Mouse (Mus musculus) left cerebral cortex, adult 9 months (tissue): ENCODE measurements around the gene Taf1d.
"Not testable (repeated sequence)": the region's sequence is repeated elsewhere in the genome, so short reads cannot be mapped to it uniquely, and the experiment has no call there.

Experiments
- DNase-seq, 2 experiments: peaks; one replicate each; pipeline ENCODE4 v3.0.0; 2022; ENCODE audit warnings: low spot score in 2 of 2

Taf1d gene

GRCm38 (mm10) chr9:15305503-15306397 is at the start of gene Taf1d:
Gene Taf1d (plus strand): TSS chr9:15306214.
- DNase-seq: peak; percentile 86 to 96

GRCm38 (mm10) chr9:15256214-15256613 is 49.8 kb upstream of the Taf1d start:
- DNase-seq: no peak

GRCm38 (mm10) chr9:15261980-15262379 is 44.0 kb upstream of the Taf1d start:
- DNase-seq: no peak

GRCm38 (mm10) chr9:15263487-15263886 is 42.5 kb upstream of the Taf1d start:
- no peak for DNase-seq

GRCm38 (mm10) chr9:15273981-15274380 is 32.0 kb upstream of the Taf1d start:
- no peak for DNase-seq

GRCm38 (mm10) chr9:15276855-15277254 is 29.2 kb upstream of the Taf1d start:
- DNase-seq: no peak

- no peak for DNase-seq
Observed at GRCm38 (mm10) chr9:15278343-15278742, 27.7 kb upstream of the Taf1d start.

- no peak for DNase-seq
Observed at GRCm38 (mm10) chr9:15279139-15279648, 26.8 kb upstream of the Taf1d start.

- peak; percentile 84 to 95 for DNase-seq
Observed at GRCm38 (mm10) chr9:15279649-15280490, 26.1 kb upstream of the Taf1d start, which contains the start of gene Med17. Gene Med17 (minus strand): TSS chr9:15279931.

- no peak for DNase-seq
Observed at GRCm38 (mm10) chr9:15280491-15280879, 25.5 kb upstream of the Taf1d start.

- no peak for DNase-seq
Observed at GRCm38 (mm10) chr9:15285443-15285842, 20.6 kb upstream of the Taf1d start.

- no peak for DNase-seq
Observed at GRCm38 (mm10) chr9:15287846-15288245, 18.2 kb upstream of the Taf1d start.

GRCm38 (mm10) chr9:15288402-15288801 is 17.6 kb upstream of the Taf1d start:
- no peak for DNase-seq

- no peak for DNase-seq
Observed at GRCm38 (mm10) chr9:15289251-15289650, 16.8 kb upstream of the Taf1d start.

GRCm38 (mm10) chr9:15297112-15297511 is 8.9 kb upstream of the Taf1d start:
- DNase-seq: no peak

- DNase-seq: no peak
Observed at GRCm38 (mm10) chr9:15298451-15298850, 7.6 kb upstream of the Taf1d start.

- no peak for DNase-seq
Observed at GRCm38 (mm10) chr9:15300056-15300455, 6.0 kb upstream of the Taf1d start.

GRCm38 (mm10) chr9:15301399-15301798 is 4.6 kb upstream of the Taf1d start:
- no peak for DNase-seq

GRCm38 (mm10) chr9:15302006-15302405 is 4.0 kb upstream of the Taf1d start:
- not testable (repeated sequence) for DNase-seq

GRCm38 (mm10) chr9:15302881-15303280 is 3.1 kb upstream of the Taf1d start:
- no peak for DNase-seq

GRCm38 (mm10) chr9:15306398-15307119 is 545 bp downstream of the Taf1d start, which contains the start of gene 4931406C07Rik:
Gene 4931406C07Rik (minus strand): TSS chr9:15306448.
- DNase-seq: no peak

- DNase-seq: no peak
Observed at GRCm38 (mm10) chr9:15307257-15307656, 1.2 kb downstream of the Taf1d start.
